Mouse (Mus musculus) bone marrow, adult 2 months (tissue): ENCODE measurements around the gene Gm43191.

Experiments
- CTCF ChIP-seq: fragments of 200-500 bp; IDR thresholded peaks from 2 replicates; pipeline ENCODE4 v1.5.1; 2011; ENCODE audit warnings: low read length, control low read depth; ENCODE audit not compliant: control insufficient read depth, insufficient read depth
- POLR2A ChIP-seq: fragments of 200-500 bp; IDR thresholded peaks from 2 replicates; pipeline ENCODE4 v1.6.1; 2011; ENCODE audit warnings: low read depth, mild to moderate bottlenecking, control low read depth, low read length, borderline replicate concordance; ENCODE audit not compliant: control insufficient read depth

- TF ChIP-seq CTCF (no peak), POLR2A (no peak)
These were observed 79.3 kb downstream of the Gm43191 start for GRCm38 (mm10) chr3:116601781-116602180.
